Mouse (Mus musculus): ENCODE measurements around the gene Notum. TPM values are rescaled to one million over a fixed set of nuclear protein-coding genes. Genes with fewer than 3 reads are reported as not detected.

Notum gene
- total RNA-seq, 2 experiments from 2014 or later, result not detected

DNA sequence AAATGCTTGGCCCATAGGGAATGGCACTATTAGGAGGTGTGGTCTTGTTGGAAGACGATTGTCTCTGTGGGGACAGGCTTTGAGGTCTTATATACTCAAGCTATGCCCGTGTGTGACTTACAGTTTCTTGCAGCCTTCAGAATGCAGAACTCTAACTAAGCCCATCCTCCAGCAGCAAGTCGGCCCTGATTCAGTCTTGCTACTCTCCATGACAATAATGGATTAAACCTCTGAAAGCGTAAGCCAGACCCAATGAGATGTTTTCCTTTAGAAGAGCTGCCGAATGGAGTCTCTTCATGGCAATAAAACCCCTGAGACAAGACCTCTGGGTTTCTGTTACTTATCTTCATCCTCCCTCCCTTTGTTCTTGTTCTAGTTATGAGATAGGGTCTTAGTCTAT, 26.2 kb downstream of the Notum start:
- no peak for ATAC-seq (replicated peaks; ENCODE audit: poor library complexity)

DNA sequence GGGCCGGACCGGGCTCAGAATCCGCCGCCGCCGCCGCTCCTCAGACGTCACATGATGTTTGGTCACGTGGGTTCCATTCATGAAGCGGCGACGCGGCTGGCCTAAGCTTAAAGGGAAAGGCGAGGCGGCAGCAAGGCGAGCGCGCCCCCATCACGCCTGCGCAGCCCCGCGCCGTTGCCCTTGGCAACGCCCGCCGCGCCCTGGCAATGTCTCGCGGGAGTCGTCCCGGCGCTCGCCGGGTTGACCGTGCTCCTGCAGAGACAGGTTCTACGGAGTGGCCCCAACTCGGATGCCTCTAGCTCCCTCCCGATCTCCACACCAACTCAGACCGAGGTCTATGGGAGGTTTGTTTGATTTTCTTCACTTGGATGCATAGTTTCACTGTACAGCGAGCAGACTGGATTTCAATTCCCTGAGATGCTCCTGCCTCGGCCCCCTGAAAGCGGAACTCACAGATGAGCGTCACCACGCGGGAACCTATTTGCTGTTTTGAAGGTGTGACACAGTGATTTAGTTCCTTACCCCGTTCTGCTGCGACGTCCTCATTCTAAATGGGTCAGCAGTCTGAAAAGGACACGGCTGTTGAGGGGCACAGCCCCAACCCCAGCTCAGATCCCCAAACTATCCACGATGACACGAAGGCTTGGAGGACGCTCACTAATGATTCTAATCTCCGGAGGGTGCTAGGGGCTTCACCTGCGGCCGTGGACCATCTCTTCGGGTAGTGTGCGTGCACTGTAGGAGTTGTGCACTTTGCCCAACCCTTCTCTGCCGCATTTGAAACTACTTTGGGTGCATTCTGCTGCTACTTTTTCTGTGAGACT, 27.2 kb downstream of the Notum start, which contains the start of gene Mafg:
Mafg (minus strand) TSS at position 81 of the 824 bp plus-strand sequence.
- ATAC-seq (replicated peaks; ENCODE audit: poor library complexity), result peak; percentile 51

DNA sequence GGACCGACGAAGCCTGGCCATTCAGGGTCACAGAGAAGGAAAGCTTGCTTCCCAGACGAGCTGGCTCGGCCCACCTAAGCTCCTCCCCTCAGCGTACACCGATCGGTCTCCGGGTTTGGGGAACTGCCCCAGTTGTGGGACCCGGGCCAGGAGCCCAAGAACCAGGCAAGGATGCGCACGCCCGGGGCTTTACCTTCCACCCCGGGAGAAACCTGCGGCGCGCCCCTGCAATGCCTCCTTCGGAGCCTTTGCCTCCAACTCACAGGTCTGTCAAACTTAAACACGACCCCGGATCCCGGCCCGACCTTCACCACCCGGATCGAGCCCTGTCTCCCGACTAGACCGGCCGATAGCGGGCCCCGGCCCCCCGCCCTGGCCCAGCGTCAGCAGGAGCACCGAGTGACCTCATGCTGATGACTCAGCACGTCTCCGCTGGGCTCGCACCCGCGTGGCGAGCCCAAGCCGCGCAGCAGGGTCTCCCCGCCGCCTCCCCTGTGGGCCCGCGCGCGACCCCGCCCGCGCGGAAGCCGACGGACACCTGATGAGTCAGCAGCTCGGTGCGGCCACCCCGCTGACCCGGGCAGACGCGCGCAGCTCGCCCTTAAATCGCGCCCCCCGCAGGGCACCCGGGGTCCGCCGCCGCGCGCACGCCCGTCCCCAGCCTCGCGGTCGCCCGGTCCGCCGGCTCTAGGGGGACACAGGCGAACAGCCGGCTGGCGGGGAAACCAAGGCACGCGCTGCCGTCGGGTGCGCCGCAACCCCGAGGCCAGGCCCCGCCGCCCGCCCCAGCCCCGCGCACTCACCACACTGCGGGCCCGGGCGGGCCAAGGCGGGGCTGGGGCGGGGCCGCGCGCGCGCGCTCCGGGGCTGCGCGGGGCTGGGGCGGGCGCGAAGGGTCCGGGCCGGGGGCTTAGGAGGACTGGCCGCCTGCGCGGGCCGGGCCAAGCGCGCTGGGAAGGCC, 28.1 kb downstream of the Notum start:
- peak; percentile 27 for ATAC-seq (replicated peaks; ENCODE audit: poor library complexity)

DNA sequence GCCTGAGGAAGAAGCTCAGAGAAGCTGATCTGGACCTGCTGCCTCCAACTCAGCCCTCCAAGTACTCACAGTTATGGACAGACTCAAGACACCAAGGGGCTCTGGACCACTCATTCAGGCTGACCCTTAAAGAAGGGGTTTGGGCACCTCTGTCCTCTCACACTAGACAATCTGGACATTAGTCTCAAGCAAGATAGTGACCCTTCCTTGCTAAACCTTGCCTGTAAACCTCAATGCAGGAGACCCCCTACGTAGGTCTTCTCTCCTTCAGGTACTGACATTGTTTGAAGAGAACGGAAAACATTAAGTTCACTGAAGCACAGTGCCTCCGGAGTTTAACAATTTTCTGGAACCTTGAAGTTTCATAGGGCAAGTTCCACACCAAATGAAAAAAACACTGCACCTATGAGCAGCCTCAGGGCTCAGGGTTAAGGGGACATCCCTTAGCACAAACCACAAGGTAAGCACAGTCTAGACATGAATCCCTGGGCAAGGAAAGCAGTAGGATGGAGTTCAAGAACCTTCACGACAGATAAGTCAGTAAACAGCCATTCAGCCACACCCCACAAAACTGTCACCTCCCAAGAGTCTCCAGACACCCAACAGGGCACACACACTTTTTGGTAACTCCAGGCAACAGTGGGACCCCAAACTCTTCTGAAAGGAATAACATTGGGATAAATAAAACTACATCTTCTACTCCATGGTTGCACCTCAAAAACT, 29.1 kb downstream of the Notum start:
- ATAC-seq (replicated peaks; ENCODE audit: poor library complexity), result no peak

DNA sequence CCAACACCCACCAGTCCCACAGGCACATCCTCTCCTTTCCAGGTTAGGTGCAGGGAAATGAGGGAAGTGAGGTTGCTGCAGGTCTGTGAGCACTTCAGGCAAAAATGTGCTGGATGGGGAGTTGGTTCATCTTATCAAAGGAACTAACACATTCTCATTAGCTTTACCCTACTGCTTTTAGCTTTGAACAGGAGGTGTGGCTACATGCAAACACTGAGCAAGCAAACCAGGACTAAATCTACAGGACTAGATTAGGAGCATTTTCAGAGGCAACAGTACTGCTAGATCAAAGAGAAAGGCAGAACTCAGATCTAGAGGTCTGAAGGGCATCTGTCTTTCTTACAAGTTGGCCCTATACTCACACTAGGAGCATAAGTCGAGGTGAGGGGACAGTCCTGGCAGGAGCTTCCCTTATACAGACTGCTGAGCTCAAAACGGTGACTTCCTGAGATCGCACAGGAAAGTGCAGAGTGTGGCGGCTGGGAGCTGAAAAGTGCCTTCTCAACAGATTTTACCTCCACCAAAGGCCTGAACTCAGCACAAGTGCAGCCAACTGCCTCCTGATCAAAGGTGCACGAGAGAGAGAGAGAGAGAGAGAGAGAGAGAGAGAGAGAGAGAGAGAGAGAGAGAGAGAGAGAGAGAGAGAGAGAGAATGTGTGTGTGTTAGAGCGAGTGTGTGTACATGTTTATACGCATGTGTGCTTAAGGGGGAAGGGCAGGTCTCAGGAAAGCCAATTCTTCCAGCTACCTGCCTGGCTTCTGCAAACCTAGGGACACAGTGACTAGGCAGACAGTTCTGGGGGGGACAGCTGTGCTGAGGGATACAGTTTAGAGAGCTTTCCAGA, 29.9 kb downstream of the Notum start:
- ATAC-seq (replicated peaks; ENCODE audit: poor library complexity), result no peak

DNA sequence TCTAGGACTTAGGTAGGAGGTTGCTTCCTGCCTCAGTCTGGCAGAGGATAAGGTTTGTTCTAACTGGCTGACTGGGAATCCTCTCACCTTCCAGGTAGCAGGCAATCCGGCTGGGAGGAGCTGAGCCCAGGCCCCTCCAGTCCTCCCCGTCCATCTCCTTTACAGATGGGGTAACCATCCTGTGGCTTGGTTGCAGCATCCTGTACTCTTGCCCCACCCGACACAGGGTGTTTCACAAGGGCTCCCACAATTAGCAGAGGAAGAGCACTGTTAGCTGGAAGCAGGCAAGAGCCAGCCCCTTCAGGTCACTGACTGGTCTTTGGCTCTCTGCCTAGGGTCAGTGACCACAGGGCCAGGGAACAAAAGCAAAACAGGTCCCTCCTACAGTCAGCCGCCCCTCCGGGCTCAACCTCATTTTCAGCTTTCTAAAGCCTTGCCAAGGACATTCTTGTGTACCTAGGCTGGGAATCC, 30.5 kb downstream of the Notum start:
- peak; percentile 42 for ATAC-seq (replicated peaks; ENCODE audit: poor library complexity)

DNA sequence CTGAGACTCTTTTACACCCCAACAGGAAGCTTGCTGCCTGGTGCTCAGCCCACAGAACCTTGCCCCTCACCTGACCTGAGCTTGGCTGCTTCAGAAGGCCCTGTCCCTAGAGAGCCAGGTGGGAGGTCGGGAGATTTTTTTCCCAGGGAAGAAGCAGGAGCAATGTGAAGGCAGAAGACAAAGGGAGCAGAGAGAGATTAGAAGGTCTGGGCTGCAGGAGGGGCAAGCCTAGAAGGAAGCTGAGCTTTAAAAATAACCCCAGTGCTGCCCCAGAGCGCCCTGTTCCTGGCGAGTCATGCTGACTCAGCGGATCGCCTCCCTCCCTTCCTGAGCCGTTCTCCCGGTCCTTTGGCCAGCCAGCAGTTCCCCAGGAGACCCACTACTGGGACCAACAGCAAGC, 31.1 kb downstream of the Notum start:
- 0 out of 2 replicates have a peak, but pooled peaks have one; percentile 4 for ATAC-seq (replicated peaks; ENCODE audit: poor library complexity)

DNA sequence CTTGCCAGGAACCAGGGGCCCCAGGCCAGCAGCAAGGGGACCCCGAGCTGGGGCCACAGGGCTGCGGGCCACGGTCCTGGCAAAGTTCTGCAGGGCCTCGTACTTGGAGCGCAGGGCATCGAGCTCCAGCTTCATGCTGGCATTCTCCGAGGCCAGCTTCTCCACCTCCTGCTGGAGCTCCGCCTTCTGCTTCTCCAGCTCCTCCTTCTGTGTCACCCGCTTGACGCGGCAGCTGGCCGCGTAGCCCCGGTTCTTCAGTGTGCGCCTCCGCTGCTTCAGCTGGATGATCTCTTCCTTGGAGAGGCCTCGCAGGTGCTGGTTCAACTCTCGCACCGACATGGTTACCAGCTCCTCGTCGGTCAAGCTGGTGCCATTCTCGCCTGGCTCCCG, 31.6 kb downstream of the Notum start:
- ATAC-seq (replicated peaks; ENCODE audit: poor library complexity), result peak; percentile 29

DNA sequence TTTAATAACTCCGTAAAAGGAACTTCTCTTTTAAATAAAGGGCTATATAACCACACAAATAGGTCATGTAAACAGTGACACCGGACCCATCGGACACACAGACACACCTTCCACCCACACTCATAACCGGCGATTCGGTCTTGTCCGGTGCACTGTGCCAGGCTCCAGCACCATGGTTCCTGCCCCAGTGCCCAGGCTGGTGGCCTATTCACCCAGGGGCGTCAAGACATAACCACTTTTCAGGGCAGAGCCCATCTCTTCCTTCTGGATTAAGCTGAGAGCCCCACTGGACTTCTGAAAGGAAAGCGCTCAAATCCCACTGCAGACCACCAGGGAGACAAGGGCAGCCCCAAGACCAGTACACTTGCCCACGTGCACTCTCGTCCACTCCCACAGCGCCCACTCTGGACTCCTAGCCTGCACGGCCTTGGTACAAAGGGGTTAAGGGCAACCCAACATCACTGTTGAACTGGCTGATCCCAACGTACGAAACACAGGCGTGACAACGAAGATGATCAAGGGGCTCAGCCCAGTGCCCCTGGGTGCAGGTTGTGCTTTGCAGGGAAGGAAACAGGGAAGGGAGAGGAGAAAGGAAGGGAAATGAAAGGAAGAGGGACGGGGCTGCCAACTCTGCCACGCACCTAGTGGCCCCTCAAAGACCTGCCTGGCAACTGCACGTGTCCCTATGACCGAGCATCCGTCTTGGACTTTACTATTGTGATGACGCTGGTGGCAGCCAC, 32.2 kb downstream of the Notum start:
- no peak for ATAC-seq (replicated peaks; ENCODE audit: poor library complexity)

DNA sequence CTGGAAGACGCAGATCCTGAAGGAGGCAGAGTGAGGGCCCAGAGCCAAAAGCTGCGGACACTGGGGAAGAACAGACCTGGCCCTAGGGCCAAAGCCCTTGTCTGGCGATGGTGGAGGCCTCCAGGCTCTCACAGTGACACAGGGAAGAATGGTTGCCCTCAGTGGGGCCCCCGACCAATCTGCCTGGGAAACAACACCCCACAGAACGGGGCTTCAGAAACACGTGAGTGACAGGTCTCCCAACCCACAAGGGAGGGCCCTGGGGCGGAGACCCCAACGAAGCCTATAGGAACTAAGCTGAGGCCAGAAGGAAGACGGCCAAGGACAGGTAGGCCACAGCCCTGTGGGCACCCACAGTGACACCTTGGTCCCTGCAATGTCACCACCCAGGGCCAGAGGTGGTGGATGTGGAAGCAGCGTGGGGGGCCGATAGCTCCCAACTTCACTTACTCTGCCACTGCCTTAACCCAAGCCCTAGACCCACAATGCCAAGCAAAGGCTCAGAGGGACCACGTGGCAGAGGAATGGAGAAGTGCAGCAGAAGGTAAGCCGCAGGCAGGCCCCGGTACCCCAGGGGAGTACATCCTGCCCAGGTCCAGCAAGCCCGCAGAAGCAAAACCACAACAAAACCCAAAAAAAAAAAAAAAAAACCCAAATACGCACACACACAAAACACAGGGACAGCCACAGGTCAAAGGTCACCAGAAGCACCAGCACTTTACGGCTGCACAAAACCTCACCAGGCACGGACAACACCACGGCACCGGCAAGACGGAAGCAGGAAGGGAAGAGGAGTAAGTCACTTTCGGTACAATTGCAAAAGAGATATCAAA, 33.3 kb downstream of the Notum start:
- peak; percentile 20 for ATAC-seq (replicated peaks; ENCODE audit: poor library complexity)

DNA sequence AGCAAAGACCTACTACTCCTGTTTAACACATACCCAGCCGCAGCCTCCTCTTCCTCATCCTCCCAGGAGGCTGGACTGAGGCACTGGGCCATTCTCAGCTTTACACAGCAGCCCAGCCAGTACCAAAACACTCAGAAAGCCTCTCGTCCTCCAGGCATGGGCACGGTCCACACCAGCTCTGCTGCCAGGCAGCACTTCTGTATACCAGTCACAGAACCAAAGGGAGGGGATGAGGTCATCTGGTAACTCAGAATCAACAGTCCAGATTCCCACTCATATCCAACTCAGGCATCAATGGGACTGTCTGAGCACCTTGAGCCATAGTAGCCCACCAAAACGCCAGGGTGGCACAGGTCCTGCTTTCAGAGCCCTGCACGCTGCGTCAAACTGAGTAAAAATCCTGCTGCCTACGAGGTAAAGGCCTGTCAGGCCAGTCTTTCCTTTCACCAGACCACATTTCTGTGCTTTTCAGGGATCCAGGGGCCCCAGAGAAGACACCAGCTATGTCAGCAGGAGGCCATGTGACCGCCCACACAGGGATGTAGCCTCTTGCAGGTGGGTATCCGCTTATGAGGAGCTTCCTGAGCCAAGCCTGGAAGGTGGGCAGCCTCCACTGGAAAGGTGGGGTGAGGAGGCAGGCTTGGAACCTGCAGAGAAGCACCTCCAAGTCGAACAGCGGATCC, 34.0 kb downstream of the Notum start:
- ATAC-seq (replicated peaks; ENCODE audit: poor library complexity), result no peak

DNA sequence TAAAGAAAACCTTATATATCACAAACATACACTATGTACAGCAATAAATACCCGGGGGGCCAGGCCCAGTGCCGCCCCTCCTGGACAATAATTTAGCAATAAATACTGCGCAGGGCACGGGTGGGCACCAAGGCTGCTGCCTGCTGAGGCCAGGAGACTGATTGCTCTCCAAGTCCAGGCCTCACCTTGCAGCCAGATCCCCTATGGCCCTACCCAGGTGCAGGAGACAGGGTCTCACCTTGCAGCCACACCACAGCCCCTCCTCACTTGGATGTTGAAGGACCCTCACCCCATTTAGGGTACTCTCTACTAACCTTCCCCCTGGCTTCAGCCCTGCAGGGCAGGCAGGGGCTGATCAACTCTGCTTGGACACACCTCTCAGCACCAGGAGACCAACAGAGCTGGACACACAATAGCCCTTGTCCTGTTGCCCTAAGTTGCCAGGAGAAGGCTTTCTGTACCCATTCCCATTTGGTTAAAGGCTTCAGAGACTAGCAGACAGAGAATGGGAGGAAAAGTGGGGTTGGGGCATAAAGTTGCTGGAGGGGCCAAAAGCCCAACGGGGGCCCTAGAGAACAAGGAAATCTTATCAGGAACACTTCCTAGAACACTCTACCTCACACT, 35.7 kb downstream of the Notum start, which contains the start of gene Sirt7:
Sirt7 (minus strand) TSS at position 89 of the 624 bp plus-strand sequence.
- ATAC-seq (replicated peaks; ENCODE audit: poor library complexity), result no peak

DNA sequence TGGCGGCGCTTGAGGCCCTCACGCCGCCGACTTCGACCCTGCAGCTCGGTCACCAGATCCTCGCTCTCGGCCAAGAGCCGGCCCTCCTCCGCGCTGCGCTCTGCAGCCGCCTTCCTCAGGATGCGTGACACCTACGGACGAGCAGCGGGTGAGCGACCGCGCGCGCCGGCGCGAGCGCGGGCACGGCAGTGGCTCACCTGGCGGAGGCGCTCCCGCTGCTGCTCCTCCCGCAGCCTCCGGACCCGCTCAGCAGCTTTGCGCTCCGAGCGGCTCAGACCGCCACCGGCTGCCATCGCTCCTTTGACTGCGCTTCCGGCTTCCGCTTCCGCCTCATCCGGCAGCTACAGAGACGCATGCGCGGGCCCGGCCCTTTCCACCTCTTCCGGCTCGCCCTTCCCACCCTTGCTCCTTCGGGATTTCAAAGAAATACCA, 36.3 kb downstream of the Notum start:
- ATAC-seq (replicated peaks; ENCODE audit: poor library complexity), result peak; percentile 54

DNA sequence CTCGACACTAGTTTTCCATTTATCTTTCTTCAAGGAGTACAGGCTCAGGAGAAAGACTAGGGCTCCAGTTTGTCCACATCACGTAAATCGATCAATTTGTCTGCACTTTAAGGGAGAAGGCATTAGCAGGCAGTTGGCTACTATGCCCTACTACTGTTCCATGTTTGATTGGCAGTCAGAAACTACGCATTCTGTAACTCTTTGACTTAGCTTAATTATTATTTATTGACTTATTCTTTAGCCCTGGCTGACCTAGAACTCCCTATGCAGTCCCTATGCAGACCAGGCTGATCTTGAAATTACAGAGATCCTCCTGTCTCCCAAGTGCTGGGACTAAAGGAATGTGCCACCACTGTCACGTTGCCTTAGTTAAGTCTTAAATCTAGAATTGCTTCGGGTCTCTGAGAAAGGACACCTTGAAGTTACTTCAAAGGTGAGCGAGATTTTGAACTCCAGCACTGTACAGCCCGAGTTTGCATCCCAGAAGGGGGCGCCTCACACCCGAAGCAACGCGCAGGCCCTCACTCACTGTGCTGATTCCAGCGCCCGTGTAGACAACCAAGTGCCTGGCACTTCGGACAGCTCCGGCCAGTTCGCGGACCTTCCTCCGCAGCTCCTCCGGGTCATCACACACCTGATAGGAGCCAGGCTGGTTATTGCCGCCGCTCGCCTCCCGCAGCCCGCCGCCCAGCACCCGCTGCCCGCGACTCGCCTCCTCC, 36.9 kb downstream of the Notum start:
- peak; percentile 48 for ATAC-seq (replicated peaks; ENCODE audit: poor library complexity)

DNA sequence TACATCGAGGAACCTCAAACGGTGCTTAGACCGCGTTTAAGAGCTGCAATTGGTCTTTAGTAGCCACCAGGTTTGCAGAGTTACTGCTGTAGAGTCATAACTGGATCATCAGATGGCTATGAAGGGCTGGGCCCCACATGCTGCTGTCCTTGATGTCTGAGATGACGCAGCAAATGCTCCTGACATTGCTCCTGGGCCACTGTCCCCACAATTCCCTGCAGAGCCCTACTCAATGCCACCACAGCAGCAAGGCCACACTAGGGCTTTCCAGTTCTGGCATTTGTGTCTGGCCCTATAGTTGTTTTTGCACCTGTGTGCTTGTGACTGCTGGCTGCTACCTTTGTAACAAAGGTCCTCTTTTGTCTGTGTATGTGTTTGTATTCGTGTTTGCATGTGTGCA, 38.2 kb downstream of the Notum start:
- no peak for ATAC-seq (replicated peaks; ENCODE audit: poor library complexity)

DNA sequence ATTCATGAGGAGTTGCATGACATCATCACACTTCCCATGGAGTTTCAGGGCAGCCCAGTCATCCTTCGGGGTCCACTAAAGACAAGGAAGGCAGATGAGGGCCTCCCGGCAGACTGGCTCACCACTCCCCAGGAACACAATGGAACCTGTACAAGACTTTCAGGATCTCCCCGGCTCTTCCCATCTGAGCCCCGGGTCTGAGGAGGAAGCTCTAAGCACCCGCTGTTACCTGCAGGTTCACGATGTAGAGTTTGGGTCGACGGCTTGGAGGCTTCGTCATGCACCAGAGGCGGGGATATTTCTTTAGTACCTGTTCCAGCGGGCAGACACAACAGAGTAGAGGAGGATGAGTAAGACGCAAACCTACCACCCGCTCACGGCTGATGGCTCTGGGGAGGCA, 40.8 kb downstream of the Notum start:
- no peak for ATAC-seq (replicated peaks; ENCODE audit: poor library complexity)

All from megakaryocyte progenitor cell, adult 5-6 weeks (primary cell).